Mouse (Mus musculus) lung, postnatal 0 days (tissue): ENCODE results near the gene Ccdc71.

ENCODE experiments used
- CTCF ChIP-seq: IDR thresholded peaks from 2 replicates; pipeline ENCODE4 v1.5.1; 2016; ENCODE audit warnings: antibody characterized with exemption, mild to moderate bottlenecking
- EP300 ChIP-seq: IDR thresholded peaks from 2 replicates; pipeline ENCODE4 v1.6.1; 2016; ENCODE audit warnings: antibody characterized with exemption, mild to moderate bottlenecking, control low read depth

DNA sequence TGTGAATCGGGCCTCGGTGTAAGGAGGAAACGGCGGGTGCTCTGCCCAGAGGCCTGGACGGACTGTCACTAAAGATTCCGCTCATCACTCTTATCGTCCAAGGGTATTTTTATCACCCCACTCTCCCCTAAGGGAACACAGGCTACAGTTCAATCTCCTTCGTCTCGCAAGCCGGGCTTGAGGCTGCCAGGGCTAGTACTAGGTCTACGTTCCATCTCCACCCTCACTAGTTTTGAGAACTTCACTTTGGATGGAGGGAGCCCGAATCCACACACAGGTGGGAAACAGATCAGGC lies 30.9 kb downstream of the Ccdc71 start:
- TF ChIP-seq EP300, result no peak
- TF ChIP-seq CTCF, result no peak
